Mouse (Mus musculus) WW6 (cell line): ENCODE measurements around the gene Scfd2.

Experiments
- DNase-seq: peaks from one replicate; pipeline ENCODE4 v3.0.0-alpha.2; 2013; ENCODE audit warnings: low read depth, low spot score

The Scfd2 gene

DNA sequence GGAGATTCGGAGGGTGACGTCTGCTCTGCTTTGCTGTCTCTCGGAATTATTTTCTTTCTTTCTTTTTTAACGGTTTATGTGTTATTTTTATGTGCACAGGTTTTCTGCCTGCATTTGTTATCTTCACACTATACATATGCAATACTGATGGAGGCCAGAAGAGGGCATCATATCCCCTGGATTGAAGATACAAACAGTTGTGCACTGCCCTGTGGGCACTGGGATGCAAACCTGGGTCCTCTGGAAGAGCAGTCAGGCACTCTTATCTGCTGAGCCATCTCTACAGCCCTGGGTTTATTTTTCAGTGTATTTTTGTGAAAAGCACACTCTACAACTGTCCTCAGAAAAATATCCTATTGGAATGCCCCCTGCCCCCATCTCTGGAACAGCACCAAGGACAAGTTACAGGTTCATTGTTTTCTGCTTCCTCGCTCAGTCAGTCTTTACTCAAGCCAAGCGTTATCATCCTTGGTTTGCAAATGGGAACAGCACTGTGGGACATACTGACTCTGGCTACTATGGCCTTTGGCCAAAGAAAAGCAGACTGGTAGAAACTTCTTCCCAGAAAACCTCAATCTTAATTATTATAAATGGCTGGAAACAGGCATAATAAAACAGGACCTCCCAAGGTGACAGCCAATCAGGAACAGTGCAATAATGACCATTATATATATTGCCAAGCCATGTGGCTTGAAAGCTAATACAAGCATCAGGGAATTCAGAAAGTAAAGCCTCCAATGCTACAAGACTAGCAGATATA, 75.9 kb downstream of the Scfd2 start:
- DNase-seq = peak; percentile 5

GRCm38 (mm10) chr5:74455094-74455493, 76.5 kb downstream of the Scfd2 start:
- no peak for DNase-seq

DNA sequence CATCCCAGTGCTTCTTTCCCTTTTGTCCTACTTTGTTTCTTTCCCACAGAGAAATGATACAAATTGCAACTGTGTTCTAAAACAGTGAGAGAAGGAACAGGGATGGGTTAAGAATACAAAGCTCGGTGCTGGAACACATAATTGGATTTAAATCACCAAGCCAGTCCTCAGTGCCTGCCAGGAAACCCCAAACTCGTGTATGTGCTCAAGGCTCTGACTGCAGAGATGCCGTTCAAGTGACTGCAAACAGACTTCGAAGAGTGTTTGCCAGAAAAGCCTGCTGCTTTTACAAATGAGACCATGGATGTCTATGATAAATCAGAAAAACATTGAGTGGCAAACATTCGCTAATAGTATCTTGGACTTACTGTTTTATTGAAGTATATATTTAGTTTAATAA, 80.6 kb downstream of the Scfd2 start:
- no peak for DNase-seq

- no peak for DNase-seq
Observed at GRCm38 (mm10) chr5:74447517-74448334, 83.8 kb downstream of the Scfd2 start.

- DNase-seq = no peak
Observed at GRCm38 (mm10) chr5:74445861-74446260, 85.7 kb downstream of the Scfd2 start.

- no peak for DNase-seq
Observed at GRCm38 (mm10) chr5:74438353-74438752, 93.2 kb downstream of the Scfd2 start.

- DNase-seq = peak; percentile 11
Observed at GRCm38 (mm10) chr5:74433580-74434147, 97.9 kb downstream of the Scfd2 start.

GRCm38 (mm10) chr5:74432879-74433539, 98.5 kb downstream of the Scfd2 start:
- no peak for DNase-seq

DNA sequence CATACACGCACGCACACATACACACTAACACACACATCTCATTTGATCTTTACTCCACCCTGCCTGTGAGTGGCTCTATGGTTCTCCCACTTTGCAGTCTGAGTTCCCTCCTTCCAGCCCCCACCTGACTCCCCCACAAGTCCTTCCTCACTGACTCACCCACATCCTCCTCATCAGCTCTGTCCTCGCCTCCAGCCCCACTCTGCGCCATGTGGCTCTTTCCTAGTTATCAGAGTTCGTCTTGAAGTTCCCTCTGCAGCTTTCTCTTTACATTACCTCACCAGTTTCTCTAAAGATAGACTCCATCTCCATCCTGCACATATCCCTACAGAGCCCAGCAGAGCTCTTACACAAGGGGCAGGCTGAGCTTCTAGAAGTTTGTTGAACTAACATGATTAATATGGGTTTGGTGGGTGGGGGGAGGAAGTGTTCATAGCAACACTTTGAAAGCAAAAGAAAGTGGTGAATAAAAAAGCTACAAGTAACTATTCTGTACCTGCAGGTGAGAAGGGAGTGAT, 110.9 kb downstream of the Scfd2 start:
- no peak for DNase-seq

DNA sequence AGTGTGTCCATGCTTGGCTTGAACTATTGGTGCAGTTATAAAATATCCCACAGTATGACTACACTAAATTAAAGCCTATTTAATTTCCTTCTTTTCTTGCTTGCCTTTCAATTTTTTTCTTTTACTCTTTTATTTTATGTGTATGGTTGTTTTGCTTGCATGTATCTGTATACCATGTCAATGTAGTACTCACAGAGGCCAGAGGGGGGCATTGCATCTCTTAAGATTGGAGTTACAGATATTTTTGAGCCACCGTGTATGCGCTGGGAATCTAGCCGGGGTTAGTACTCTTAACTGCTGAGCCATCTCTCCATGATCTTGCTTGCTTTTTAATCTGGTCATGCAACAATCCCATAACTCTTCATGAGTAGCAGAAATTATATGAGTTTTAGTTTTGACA, 119.0 kb downstream of the Scfd2 start:
- DNase-seq = no peak

- no peak for DNase-seq
Observed at GRCm38 (mm10) chr5:74404887-74405286, 126.7 kb downstream of the Scfd2 start.

- no peak for DNase-seq
Observed at GRCm38 (mm10) chr5:74404083-74404482, 127.5 kb downstream of the Scfd2 start.

DNA sequence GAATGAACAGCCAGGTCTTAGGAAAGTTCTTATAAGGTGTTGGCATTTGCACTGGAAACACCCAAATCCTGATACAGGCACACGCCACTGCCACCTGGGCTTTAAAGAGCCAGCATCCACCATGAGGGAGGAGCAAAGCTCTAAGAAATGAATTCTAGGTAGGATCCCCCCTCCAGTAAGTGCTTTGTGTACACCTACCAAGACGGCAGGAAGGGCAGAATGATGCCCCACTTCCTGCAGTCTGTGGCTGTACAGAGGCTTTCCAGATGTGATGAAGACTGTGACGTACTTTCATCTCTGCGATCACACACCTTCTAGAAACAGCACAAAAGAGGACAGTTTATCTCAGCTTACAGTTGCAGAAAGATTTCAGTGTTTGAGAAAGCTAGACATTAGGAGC, 128.9 kb downstream of the Scfd2 start:
- no peak for DNase-seq

DNA sequence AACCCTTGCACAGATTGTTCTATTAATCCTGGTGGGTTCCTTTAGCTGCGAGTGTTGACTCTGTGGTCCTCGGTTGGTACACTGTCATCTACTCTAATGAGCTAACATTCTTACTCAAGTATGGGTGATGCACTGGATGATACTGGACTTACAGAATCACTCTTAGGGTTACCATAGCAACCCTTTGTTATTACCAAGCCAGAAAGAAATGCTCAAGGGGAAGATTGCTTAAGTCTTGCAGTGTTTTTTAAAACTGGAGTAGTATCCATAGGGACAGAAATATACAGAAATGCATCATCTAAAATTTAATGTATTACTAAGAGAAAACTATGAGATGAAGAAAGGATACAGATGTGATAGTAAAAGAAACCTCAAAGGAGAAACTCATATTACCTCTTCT, 139.8 kb downstream of the Scfd2 start:
- no peak for DNase-seq

DNA sequence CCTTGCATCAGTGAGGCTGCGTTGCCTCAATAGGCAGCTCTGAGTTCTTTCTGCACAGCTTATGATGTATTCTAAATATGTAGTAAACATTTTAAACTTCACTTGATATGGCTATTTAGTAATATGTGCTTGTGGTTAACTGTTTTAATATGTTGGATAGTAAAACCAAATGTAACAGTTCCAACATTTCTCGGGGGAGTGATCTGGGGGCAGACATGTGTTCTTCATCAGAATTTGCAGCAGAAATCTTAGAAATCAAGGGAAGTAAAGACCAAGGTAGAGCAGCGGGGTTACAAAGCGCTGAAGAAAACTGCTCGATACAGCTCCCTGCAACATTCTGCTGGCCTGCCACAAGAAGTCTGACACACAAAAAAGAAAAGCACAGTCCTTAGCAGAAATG, 140.2 kb downstream of the Scfd2 start:
- DNase-seq = no peak

- DNase-seq = no peak
Observed at GRCm38 (mm10) chr5:74388849-74389248, 142.7 kb downstream of the Scfd2 start.

GRCm38 (mm10) chr5:74388101-74388500, 143.5 kb downstream of the Scfd2 start:
- DNase-seq = no peak

- DNase-seq = no peak
Observed at GRCm38 (mm10) chr5:74387143-74387886, 144.2 kb downstream of the Scfd2 start.

DNA sequence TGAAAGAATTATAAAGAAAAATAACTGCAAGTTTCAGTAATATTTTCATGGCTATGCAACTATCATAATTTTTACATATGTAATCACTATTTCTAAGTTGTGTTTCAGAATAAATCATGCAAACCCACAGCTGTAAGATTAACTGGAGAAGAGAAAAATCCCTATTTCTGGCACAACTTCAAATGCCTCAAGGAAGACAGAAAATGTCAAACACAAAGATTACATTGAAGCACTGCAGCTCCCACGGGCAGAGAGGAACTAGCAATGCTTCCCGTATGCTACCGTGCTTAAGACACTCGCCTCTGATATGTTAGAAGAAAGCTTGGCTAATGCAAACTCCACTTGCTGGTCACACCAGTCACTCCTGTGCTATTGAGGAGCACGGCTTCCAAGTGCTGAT, 151.5 kb downstream of the Scfd2 start:
- DNase-seq = no peak

DNA sequence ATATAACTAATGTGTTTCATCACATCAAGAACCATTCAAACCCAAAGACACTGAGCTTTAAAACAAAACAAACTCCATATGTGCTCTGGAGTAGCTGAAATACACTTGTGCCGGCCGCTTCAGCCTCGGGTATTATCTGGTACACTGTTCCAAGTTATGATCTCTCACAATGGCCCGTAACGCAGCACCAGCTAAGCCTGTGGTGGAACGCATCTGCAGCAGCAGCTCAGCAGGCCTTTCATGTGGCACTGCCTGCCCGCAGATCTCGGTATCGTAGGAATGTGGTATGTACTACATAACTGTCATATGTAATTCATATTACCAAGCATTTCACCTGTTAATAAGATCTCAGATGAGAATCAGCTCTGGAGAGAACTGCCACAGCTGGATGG, 164.9 kb downstream of the Scfd2 start:
- no peak for DNase-seq
